Mouse (Mus musculus): ENCODE measurements at regions not wholly inside any gene's neighbourhood (a gene's known extent, or its start where the extent isn't known, plus 50 kb on each side); places are given as distances from the start of the nearest gene placed in this dataset.

DNA sequence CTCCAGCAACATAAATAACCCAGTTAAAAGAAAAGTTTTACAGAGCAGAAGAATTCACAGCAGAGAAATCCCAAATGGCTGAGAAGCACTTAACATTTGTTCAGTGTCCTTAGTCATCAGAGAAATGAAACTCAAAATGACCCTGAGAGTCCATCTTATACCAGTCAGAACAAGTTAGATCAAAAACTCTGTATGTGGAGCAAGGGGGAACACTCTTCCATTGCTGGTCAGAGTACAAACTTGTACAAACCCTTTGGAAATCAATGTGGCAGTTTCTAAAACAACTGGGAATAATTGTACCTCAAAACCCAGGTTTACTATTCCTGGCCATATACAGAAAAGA lies 559.7 kb upstream of the Sorcs1 start:
- ATAC-seq (no peak), DNase-seq (ENCODE audit: low spot score) (no peak)
- H3K36me3 ChIP-seq (ENCODE audit: insufficient read depth, low read length), result no peaks in the 10 kb centered on the region
- H3K4me2 ChIP-seq (ENCODE audit: low read depth, low read length), result no peak overlapping the region
- H3K9ac ChIP-seq (replicated peaks; ENCODE audit: low read length), result no peak overlapping the region
- no peaks in the 10 kb centered on the region for H3K4me1 ChIP-seq (ENCODE audit: insufficient read depth, low read length)
- H3K27ac ChIP-seq, result no peak overlapping the region
- H3K4me3 ChIP-seq (ENCODE audit: low read length), result no peak overlapping the region
- H3K9me3 ChIP-seq (ENCODE audit: low read length), result no peaks in the 10 kb centered on the region
- H3K27me3 ChIP-seq (ENCODE audit: insufficient read depth, low read length), result no peaks in the 10 kb centered on the region
- TF ChIP-seq CTCF (IDR thresholded peaks at IDR 0.05; ENCODE audit: low read depth), result no peak

- WGBS, result 83% methylated on average over 1 of the region's 1 CpGs
- ATAC-seq (no peak), DNase-seq (ENCODE audit: low spot score) (no peak)
- H3K9me3 ChIP-seq (ENCODE audit: low read length), result no peaks in the 10 kb centered on the region
- no peak for TF ChIP-seq CTCF (IDR thresholded peaks at IDR 0.05; ENCODE audit: low read depth)
- no peak overlapping the region for H3K4me3 ChIP-seq (ENCODE audit: low read length)
- H3K27me3 ChIP-seq (ENCODE audit: insufficient read depth, low read length), result no peaks in the 10 kb centered on the region
- no peak overlapping the region for H3K27ac ChIP-seq
- no peak overlapping the region for H3K4me2 ChIP-seq (ENCODE audit: low read depth, low read length)
- H3K36me3 ChIP-seq (ENCODE audit: insufficient read depth, low read length), result no peaks in the 10 kb centered on the region
- no peaks in the 10 kb centered on the region for H3K4me1 ChIP-seq (ENCODE audit: insufficient read depth, low read length)
- H3K9ac ChIP-seq (replicated peaks; ENCODE audit: low read length), result no peak overlapping the region
Measured at GRCm38 (mm10) chr19:51237509-51238180, 559.2 kb upstream of the Sorcs1 start.

DNA sequence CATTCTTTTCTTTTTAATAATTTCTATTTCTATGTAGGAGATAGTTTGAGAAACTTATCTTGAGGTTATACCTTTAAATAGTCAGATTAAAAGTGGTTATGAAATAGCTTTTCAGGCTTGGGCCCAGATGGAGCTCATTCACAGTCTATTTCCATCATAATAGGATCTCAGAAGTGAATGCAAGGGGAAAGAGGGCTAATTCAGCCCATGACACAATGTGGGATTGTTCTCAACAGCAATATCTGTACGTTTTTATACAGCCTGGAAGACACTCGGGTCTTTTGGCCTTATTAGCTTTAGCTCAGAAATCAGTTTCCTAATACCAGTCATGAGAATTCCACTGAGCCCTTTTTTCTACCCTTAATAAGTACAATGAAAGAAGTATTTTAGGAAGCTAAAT lies 554.1 kb upstream of the Sorcs1 start:
- ATAC-seq (no peak), DNase-seq (ENCODE audit: low spot score) (no peak)
- no peak overlapping the region for H3K4me3 ChIP-seq (ENCODE audit: low read length)
- 20% methylated on average over 2 of the region's 2 CpGs for WGBS
- H3K4me1 ChIP-seq (ENCODE audit: insufficient read depth, low read length), result no peaks in the 10 kb centered on the region
- H3K9me3 ChIP-seq (ENCODE audit: low read length), result no peaks in the 10 kb centered on the region
- H3K4me2 ChIP-seq (ENCODE audit: low read depth, low read length), result no peak overlapping the region
- TF ChIP-seq CTCF (IDR thresholded peaks at IDR 0.05; ENCODE audit: low read depth), result no peak
- H3K9ac ChIP-seq (replicated peaks; ENCODE audit: low read length), result no peak overlapping the region
- H3K27me3 ChIP-seq (ENCODE audit: insufficient read depth, low read length), result no peaks in the 10 kb centered on the region
- no peaks in the 10 kb centered on the region for H3K36me3 ChIP-seq (ENCODE audit: insufficient read depth, low read length)
- H3K27ac ChIP-seq, result no peak overlapping the region

- no peak for ATAC-seq
- H3K9ac ChIP-seq (replicated peaks; ENCODE audit: low read length), result no peak overlapping the region
- no peaks in the 10 kb centered on the region for H3K27me3 ChIP-seq (ENCODE audit: insufficient read depth, low read length)
- no peak overlapping the region for H3K4me3 ChIP-seq (ENCODE audit: low read length)
- 54% methylated on average over 1 of the region's 1 CpGs for WGBS
- H3K9me3 ChIP-seq (ENCODE audit: low read length), result no peaks in the 10 kb centered on the region
- no peak overlapping the region for H3K4me2 ChIP-seq (ENCODE audit: low read depth, low read length)
- no peak overlapping the region for H3K27ac ChIP-seq
- no peak for DNase-seq (ENCODE audit: low spot score)
- TF ChIP-seq CTCF (IDR thresholded peaks at IDR 0.05; ENCODE audit: low read depth), result no peak
- no peaks in the 10 kb centered on the region for H3K4me1 ChIP-seq (ENCODE audit: insufficient read depth, low read length)
- no peaks in the 10 kb centered on the region for H3K36me3 ChIP-seq (ENCODE audit: insufficient read depth, low read length)
Measured at GRCm38 (mm10) chr19:51226932-51227331, 548.5 kb upstream of the Sorcs1 start.

- ATAC-seq, result no peak
- Histone ChIP-seq H3K9me3 (ENCODE audit: low read length) (no peaks in the 10 kb centered on the region), H3K9ac (replicated peaks; ENCODE audit: low read length) (no peak overlapping the region), H3K4me2 (ENCODE audit: low read depth, low read length) (no peak overlapping the region), H3K4me3 (ENCODE audit: low read length) (no peak overlapping the region), H3K27ac (no peak overlapping the region), H3K27me3 (ENCODE audit: insufficient read depth, low read length) (no peaks in the 10 kb centered on the region), H3K4me1 (ENCODE audit: insufficient read depth, low read length) (no peaks in the 10 kb centered on the region), H3K36me3 (ENCODE audit: insufficient read depth, low read length) (no peaks in the 10 kb centered on the region)
- DNase-seq (ENCODE audit: low spot score), result peak; percentile 58
- peak; percentile 60 for TF ChIP-seq CTCF (IDR thresholded peaks at IDR 0.05; ENCODE audit: low read depth)
Measured at GRCm38 (mm10) chr19:51201391-51201790, 522.9 kb upstream of the Sorcs1 start.
